In genomic region chr10:128704491-128705316, GRCm38 (mm10) we compare ENCODE assay signal across 8 mouse cellular contexts. TPM values are rescaled to one million over a fixed set of nuclear protein-coding genes. Genes with fewer than 3 reads are reported as not detected.
DNase-seq lines count a peak whose midpoint lies in the region; ATAC-seq and TF ChIP-seq lines count a peak whose summit lies in the region.

TSS of gene Cdk2 (minus strand) at chr10:128705031.

- H3K4me1 ChIP-seq in hindbrain, embryonic 14.5 days (replicated peaks; ENCODE audit: control insufficient read depth, insufficient read depth, low read length): 0 out of 2 replicates have a peak, but pooled peaks cover 6% of the 10 kb centered on the region

- no peaks in the 10 kb centered on the region for H3K36me3 ChIP-seq in hindbrain, embryonic 14.5 days (replicated peaks; ENCODE audit: control insufficient read depth, insufficient read depth)

- peak; percentile 83 for ATAC-seq in Patski
- peak; percentile 93 for ATAC-seq in hindbrain, embryonic 14.5 days (ENCODE audit: low FRiP score)

- peak within 1 kb of the TSS; percentile 62 for H3K9ac ChIP-seq in hindbrain, embryonic 14.5 days

- H3K4me3 ChIP-seq in hindbrain, embryonic 14.5 days (replicated peaks; ENCODE audit: low read length): peak within 1 kb of the TSS; percentile 78

- H3K9me3 ChIP-seq in hindbrain, embryonic 14.5 days (ENCODE audit: control insufficient read depth, low read length): no peaks in the 10 kb centered on the region

- in situ Hi-C loops in Patski (cut with MboI; ENCODE audit: low pct_unique_long_range_greater_than_20kb): no loop called here

- WGBS in hindbrain, embryonic 14.5 days: under 1% methylated on average over 61 of the region's 62 CpGs

- peak within 1 kb of the TSS; percentile 80 for H3K27ac ChIP-seq in hindbrain, embryonic 14.5 days

- no peaks in the 10 kb centered on the region for H3K27me3 ChIP-seq in Patski
- H3K27me3 ChIP-seq in hindbrain, embryonic 14.5 days (ENCODE audit: control insufficient read depth, insufficient read depth, low read length): no peaks in the 10 kb centered on the region

- no peak for TF ChIP-seq CTCF in Patski (IDR thresholded peaks at IDR 0.05)

- CTCF ChIA-PET in Patski (lab: Charles Lee): no interaction called here

- DNase-seq in Patski (ENCODE audit: low read depth, low spot score): peak; percentile 39
- peak; percentile 91 to 92 for DNase-seq in cerebellum, postnatal 14 days
- DNase-seq in frontal cortex, postnatal 25 days (ENCODE audit: low spot score in 2 of 2): peak; percentile 59 to 69
- DNase-seq in hindbrain, embryonic 14.5 days (ENCODE audit: low spot score): peak; percentile 87
- DNase-seq in layer of hippocampus, postnatal 36 days: peak; percentile 82
- peak; percentile 95 to 97 for DNase-seq in lung, postnatal 4 days
- peak; percentile 75 for DNase-seq in retina, postnatal 7 days (ENCODE audit: low read depth, low spot score)
- DNase-seq in urinary bladder, adult 2 months (ENCODE audit: low spot score): peak; percentile 83

- POLR2A ChIA-PET in Patski (lab: Charles Lee): interaction anchor here (0.6 to 1.6 kb wide), 2 partner anchors 9 to 39 kb away, joined by 4 read pairs; no protein-coding TSS in a partner anchor

- H3K4me2 ChIP-seq in hindbrain, embryonic 14.5 days (replicated peaks): peak within 1 kb of the TSS; percentile 93

RNA-seq across cellular contexts. Expression of gene Cdk2, which starts in this region (rescaled TPM):
- 30.2 TPM for polyA plus RNA-seq in Patski (2021)
- 17.1 and 21.0 TPM in 2 replicates for polyA plus RNA-seq in hindbrain, embryonic 14.5 days (2014; fragmentation: Nextera tagmentation; extraction: Ambion mirVana)
- 1 to 10 TPM; 2.0 to 2.4 TPM for total RNA-seq in layer of hippocampus, postnatal 36 days (2021)
- polyA plus RNA-seq in urinary bladder, adult 2 months (2012; rRNA removed): 23.6 and 32.4 TPM in 2 replicates

Comparison
In these comparisons a context has a peak if more than half of its experiments do, and no peak if none do; other contexts are left out.
1. Peak in every context shown above with its lines: DNase-seq, ATAC-seq, H3K4me3 ChIP-seq and H3K27ac ChIP-seq.
2. DNase-seq: peak in every context shown above with its lines; median percentile 96 in lung, postnatal 4 days; 92 in cerebellum, postnatal 14 days; 87 in hindbrain, embryonic 14.5 days; 83 in urinary bladder, adult 2 months; 82 in layer of hippocampus, postnatal 36 days; 75 in retina, postnatal 7 days; 64 in frontal cortex, postnatal 25 days; 39 in Patski.